Mouse (Mus musculus): Measurements from ENCODE around the gene Pde8b.
A peak's percentile ranks its signal among the peaks of the same experiment; 100 is the strongest.

Pde8b gene

DNA sequence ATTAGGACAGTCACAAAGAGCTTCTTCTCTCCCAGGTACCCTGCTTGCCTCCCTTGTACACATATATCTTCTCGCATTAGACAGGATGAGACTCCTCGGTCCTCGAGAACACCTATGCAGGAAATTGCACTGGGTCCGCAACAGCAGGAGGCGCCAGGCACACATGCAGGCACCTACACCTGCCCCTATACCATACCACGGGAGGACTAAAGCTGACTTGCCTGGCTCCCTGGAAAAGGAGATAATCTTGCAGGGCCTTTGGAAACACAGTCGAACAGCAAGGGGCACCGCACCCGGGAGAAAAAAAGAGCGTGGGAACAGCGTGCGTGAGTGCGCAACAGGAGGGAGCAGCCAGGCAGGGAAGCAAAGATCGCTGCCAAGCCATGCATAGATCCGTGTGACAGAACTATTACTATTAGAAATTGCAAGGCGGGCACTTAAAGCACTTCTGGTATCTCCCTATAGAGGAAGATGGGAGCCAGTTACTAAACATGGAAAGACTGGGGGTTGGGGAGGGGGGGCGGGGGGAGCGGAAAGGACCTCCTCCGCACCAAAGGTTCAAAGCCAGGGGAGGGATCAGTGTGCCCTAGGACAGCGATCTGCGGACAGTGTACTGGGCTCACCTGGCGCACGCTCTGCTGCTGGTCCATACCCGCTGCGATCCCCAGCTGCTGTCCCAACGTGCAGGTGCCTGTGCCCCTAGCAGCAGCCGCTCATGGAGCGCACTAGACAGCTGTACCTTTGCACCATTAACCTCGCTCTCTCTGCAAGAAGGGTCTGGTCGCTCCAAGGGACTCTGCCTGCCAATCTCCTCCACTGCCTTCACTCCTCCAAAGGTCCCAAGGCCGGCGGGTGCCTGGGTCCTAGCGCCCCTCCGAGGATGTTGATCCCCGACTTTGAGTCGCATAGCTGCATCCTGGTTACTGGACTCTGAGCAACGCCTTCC lies at the start of gene Pde8b:
Gene Pde8b (minus strand): TSS at position 826 of the 946 bp plus-strand sequence.
- peak; percentile 2 for DNase-seq (ENCODE audit: extremely low read depth, insufficient read length, low spot score)

DNA sequence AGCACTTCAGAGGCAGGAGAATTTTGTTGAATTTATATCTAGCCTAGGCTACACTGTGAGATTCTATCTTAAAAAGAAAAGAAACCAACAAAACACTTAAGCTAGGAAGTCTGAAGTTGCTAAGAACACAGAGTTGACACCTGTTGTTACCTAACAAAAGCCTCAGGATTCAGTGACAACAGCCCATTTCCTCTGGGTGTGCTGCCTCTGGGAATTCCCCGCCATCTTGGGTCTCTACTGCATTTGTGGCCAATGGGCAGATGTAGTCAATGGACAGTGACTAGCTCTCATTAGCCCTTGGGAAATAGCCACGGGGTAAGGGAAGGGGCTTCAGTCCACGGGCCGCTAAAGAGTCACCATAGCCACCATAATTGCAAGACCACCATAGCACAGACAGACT lies 41.8 kb upstream of the Pde8b start:
- DNase-seq (ENCODE audit: extremely low read depth, insufficient read length, low spot score), result no peak

DNA sequence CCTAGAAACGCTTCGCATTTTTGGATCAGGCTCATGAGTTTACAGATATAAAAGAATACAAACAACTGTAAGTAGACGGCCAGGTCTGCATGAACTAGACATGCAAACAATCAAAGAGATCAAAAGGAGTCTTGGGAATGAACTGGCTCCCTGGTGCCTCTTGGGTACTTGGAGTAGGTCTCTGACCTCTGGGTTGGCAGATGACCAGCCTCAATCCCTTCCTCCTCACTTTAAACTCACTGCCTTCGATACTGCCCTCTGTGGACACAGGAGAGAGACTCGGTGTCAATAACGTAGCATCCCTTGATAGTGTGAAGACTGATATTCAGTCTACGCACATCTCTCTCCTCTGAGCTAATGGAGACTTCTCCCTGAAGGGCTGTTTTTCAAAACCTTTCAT lies 37.9 kb upstream of the Pde8b start:
- DNase-seq (ENCODE audit: extremely low read depth, insufficient read length, low spot score), result no peak

DNA sequence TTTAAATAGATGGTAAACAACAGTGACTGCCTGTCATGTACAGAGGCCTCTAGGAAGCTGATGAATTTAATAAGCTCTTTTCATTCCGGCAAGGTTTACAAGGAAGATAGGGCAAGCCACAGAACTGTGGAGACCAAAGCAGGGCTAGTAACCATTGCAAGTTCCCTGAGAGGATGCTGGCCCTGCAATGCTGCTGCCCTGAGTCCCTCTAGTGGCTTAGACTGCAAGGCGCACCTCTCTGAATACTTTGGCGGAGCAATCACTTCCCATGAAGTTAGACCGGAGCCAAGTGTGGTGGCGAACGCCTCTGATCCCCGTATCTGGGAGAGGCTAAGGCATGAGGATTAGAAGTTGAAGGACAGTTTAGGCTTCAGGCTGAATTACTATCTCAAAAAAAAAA lies 36.9 kb upstream of the Pde8b start:
- peak; percentile 11 for DNase-seq (ENCODE audit: extremely low read depth, insufficient read length, low spot score)

DNA sequence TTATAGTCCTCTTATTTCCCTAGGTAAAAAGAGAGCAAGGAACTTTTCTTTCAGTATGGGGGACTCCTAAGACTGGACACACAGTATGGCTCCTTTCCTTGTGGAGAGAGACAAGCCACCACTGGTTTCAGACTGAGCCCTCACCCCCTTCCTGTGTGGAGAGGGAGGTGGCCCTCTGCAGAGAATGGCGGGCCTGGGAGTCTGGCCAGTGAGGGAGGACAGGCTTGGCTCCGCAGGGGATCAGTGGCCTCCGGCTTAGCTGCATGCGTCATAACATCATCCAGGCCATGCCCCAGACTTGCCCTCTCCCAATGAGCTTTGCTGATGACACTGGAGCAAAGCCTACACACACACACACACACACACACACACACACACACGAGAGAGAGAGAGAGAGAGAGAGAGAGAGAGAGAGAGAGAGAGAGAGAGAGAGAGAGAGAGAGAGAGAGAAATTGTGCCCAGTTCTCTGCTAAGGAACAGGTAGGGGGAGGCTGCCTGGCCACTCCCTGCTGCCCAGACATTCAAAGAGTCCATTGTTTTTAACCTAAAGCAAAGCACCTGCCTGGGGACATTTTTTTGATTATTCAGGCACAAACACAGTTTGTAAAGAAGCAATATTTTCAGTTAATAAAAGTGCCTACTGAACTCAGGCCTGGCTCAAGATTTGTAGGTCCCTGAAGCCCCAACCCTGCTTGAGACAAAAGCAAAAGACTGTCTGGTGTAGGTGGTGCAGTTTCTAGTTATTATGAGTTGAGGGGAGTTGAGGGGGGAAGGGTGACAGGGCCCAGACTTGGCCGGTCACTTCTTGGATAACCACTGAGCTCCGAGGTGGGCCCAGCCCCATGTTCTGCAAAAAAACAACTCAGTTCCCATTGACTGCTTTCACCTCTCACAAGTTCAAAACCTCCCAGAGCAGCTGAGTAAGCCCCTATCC lies 31.9 kb upstream of the Pde8b start:
- peak; percentile 42 for DNase-seq (ENCODE audit: extremely low read depth, insufficient read length, low spot score)

DNA sequence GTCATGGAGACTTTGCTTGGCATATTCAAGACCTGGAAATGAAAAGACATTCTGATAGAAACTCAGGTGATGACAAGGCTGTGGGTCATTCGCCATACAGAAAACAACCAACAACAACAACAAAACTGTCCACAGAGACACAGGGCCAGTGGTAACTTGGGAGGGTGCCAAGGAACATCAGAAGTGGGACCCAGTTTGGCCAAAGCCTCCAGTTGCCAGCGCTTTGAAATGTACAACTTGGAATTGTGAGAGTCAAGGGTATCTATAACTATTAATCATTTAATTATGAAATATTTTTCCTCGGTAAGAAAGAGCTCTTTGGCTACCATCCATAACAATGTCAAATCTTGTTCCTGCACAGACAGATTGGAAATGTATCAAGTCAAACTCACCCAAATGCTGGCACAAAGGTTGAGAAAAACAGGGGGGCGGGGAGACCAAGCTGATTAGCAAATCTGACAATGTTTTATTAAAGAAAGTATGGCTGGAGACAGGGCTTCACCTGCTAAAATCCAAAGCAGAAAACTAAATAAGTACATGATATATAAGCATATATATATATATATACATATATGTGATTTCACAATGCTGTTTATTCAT lies 28.4 kb upstream of the Pde8b start:
- no peak for DNase-seq (ENCODE audit: extremely low read depth, insufficient read length, low spot score)

DNA sequence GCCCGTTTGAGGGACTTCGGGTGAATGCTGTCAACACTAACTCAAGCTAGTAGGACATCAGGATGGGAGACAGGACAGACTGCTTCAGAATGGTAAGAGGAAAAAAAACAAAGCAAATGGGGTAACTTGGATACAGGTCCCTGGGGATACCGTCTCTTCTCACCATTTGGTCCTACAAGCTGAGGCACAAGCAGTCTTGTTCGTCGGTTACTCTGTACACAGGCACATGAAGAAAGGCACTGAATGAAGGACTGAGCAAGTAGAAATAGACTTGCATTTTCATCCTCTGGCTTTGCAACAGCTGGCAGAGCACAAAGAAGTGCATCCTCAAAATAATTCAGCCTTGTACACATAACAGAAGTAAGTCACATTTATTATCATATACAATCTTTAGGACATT lies 14.6 kb upstream of the Pde8b start:
- DNase-seq (ENCODE audit: extremely low read depth, insufficient read length, low spot score), result no peak

DNA sequence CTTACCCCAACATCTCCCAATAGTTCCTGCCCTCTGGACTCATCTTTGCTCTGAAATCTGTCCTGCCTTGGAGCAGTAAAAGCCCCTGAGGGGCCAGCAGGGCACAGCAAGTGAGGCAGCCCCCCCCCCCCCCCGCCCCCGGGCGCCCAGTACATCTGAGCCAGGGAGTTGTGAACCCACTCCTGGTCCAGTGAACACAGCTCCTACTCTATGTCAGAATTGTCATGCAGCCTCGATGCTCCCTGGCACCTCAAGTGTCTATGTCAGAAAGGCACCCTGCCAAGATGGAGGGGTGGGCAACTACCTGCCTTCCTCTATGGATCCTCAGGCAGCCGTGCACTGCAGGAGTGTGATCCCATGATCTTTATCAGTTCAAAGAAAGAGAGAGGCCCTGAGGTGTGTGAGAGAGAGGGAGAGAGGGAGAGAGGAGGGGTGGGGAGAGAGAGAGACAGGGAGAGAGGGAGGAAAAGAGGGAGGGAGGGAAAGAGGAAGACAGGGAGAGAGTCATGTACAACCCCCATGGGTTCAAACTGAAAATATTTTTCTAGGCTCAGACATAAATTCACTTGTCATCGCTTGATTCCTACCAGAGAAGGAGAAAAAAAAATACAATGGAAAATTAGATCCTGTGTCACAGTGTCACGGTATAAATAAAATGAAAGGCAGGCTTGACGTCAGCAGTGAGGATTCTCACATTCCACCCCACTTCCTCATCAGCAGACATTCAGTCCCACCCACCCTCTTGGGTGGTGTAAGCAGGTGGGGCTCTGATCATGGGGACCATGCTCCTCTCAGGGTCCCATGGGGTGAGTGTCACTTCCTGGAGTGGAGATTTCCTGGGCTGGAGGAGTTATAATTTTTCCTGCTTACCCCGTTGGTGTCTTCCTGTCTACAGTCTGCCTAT lies 11.0 kb upstream of the Pde8b start:
- no peak for DNase-seq (ENCODE audit: extremely low read depth, insufficient read length, low spot score)

DNA sequence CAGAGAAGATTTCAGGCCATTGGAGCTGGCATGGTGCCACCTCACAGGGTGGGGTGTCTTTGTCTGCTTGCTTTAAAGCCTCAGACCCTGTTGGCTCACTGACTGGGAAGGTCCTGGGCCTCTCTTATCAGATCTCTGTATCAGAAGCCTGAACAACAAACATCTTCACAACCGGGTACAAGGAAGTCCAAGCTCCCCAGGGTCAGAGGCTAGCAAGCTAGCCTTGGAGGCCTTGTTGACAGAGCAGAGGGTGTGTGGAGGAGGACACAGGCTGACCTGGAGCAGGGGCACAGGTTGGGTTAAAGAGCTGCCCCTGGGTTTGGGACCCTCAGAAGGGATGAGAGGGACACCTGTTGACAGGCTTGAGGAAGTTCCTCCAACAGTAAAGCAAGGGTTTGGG lies 10.3 kb upstream of the Pde8b start:
- no peak for DNase-seq (ENCODE audit: extremely low read depth, insufficient read length, low spot score)

DNA sequence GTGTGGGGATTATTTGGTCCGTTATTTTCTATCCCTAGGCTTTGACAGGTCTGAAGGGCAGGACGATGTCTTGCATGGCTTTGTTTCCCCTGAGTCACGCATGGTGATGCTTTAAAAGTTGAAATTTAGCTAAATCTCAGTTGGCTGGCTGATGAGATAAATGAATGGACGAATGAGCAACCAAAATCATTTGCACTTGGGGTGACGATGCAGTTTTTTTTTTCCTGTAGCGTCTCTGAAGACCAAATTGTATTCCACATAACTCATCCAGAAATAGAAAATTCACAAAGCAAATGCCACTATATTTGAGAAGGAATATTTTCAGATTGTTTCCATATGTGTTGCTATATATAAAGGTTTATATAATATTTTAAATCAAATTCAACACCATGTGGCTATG lies 6.9 kb upstream of the Pde8b start:
- DNase-seq (ENCODE audit: extremely low read depth, insufficient read length, low spot score), result no peak

DNA sequence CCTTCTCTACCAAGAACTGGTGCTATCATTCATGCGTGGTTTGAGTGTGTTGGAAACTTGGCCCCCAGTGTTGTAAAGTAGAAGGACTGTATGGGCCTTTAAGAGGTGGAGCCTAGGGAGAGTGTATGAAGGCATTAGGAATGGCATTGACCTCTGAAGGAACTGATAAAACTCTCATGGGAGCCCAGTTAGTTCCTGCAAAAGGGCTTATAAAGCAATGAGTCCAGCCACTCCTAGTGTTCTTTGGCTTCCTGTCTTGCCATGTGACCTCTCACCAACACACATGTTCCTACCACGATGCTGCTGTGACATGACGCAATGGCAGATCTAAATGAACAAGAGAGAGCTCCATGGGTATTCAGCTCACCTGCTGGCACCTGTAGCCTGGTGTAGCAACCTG lies 4.9 kb upstream of the Pde8b start:
- DNase-seq (ENCODE audit: extremely low read depth, insufficient read length, low spot score), result no peak

DNA sequence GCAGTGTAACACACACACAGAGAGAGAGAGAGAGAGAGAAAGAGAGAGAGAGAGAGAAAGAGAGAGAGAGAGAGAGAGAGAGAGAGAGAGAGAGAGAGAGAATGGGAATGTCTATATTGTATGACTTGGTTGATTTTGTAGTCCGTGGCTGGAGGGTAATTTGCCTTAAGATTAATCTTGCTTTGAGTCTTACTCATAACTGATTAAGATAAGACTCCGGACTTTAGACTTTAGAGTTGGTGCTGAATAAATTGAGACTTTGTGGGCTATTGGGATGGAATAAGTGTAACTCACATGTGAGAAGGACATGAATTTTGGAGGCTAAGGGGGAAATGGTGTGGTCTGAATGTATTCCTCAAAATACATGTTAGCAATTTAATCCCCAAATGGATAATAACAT lies 7.1 kb downstream of the Pde8b start:
- DNase-seq (ENCODE audit: extremely low read depth, insufficient read length, low spot score), result no peak

DNA sequence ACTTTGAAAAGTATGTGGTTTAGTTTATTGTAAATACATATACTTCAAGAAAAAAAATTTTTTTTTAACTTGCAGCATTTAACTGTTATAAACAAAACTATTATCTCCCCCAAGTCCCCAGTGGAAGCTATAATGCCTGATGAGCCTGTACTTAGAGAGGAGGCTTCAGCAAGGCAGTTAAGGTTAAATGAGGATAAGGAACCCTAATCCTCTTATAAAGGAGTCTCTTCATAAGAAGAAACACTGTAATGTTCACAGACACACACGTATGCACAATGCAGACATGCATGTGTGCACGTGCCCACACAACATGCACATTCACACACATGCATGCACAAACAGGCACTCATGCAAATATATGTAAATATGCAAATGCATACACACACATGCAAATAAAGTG lies 12.6 kb downstream of the Pde8b start:
- DNase-seq (ENCODE audit: extremely low read depth, insufficient read length, low spot score), result no peak

DNA sequence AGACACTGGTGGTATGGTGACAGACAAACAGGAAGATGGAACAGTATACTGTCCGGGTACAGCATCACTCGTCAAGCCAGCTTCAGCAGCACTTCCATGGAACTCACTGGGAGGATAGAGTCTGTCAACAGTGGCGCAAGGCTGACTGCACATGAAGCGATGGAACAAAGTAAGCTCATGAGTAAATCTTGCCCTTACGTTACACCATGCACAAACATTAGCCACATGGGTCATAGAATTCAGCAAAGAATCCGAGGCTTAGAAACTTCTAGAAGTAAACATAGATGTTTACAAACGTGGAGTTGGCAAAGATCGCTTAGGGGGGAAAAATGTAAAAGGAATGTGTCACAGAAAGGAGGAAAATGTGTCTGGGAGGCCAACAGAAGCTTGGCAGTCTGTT lies 14.9 kb downstream of the Pde8b start:
- DNase-seq (ENCODE audit: extremely low read depth, insufficient read length, low spot score), result no peak

DNA sequence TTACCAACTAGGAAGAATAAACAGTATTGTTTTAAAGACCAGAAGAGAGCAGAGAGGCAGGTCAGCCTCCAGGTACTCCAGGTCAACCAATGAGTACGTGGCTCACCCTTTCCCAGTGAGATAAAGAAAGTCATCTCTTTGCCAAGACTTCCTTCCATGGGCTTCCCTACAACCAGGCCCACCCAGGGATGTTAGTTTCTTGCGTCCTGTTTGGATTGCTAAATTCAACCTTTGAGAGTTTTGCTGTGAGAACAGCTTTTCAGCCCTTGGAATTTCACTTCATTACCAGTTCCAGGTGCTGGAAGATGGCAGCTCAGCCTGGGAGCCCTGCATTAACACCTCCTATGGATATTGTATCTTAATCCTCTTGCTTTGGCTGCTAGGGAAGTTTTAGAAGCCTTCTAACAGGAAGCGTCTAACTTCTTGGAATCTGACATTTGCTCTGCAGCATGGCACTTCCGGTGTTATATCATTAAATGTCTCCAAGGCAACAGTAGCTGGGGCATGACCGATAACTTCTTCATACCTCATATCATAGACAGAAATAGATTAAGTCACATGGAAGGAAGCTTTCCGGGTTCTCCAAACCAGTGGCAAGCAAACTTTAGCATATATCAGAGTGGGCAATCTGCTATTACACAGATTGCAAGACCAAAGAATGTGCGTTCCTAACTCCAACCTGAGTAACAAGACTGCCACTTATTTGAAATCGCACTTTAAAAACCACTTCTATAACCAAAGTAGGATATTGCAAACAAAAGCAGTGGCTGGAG lies 18.6 kb downstream of the Pde8b start:
- no peak for DNase-seq (ENCODE audit: extremely low read depth, insufficient read length, low spot score)

DNA sequence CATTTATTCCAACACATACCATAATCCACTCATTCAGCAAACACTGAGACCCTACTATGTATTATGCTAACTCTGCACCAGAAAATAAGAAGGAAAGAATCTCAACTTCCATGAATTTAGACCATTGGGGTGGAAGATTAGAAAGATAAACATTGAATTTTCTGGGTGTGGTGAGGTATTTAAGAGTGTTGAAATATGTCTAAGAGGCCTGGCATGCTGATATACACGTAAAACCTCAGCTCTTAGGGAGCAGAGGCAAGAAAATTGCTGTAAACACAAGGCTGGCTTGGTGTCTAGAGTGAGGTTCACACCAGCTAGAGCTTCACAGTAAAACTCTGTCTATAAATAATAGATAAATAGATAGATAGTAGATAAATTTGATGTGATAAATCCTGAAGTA lies 19.8 kb downstream of the Pde8b start:
- DNase-seq (ENCODE audit: extremely low read depth, insufficient read length, low spot score), result no peak

DNA sequence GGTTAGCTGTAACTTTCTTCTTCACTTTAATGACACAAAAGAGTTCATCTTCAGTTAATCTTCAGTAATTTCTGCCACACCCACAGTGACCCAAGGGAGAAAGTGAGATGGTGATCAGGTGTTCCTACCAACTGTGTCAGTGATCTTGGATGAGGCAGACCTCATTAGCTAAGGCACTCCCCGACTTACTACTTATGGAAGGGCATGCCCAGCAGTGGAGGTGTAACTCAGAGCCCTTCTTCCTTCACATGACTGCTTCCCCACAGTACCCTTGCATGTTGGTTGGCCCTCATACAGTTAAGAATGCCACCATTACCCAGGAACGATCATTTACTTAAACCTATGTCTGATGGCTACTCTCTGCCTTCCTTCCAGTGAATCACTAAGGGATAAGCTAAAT lies 25.6 kb downstream of the Pde8b start:
- no peak for DNase-seq (ENCODE audit: extremely low read depth, insufficient read length, low spot score)

DNA sequence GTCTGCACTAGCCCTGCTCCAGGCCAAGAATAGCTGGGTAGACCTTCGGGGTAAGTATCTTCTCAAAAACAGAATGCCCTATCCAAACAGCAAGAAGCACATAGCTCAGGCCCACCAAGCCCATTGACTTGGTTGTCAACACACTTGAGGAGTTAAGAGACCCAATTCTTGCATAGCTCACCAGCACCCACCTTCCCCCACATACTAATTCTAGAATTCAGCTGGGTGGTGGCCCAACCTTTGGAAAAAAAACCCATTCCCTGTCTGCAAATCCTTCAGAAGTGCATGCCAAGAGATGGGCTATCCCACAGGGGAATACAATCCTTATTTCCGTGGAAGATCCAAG lies 26.7 kb downstream of the Pde8b start:
- no peak for DNase-seq (ENCODE audit: extremely low read depth, insufficient read length, low spot score)

DNA sequence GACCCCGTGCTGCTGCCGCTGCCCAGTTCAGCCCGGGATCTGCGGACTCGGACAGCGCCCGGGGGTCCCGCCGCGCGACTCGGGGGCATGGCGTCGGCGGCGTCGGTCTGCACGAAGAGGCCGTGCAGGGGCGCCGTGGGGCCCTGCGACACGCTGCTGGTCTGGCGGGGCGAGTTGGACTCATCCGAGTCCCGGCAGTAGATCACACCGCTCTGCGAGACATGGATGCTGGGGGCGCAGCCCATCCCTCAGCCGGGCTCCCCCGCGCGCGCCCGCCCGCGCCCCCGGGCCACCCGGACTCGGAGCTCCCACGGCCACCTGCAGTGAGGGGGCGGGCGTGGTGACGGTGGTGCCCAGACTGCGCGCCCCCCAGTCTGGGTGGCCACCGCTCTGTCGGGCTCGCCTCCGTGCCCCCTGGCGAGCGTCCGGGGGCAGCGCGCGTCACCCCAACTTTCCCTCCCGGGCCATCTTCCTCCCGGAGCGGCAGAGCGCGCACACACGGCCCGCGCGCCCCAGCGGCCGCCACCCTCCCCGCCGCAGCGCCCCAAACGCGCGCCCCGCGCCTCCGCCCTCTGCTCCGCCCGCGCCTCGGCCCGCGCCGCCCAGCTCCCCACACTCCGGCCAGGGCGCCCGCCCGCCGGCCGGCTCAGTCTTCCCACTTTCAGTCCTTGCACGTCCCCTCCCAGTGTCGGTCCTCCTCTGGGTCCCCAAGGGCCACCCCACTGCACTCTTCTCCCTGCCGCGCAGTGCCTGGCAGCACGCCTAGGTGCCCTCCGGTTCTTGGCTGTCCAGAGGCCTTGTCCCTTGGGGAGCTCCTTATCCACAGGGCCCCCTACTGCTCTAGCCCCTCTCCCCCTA lies 27.3 kb downstream of the Pde8b start:
- no peak for DNase-seq (ENCODE audit: extremely low read depth, insufficient read length, low spot score)

All from 3134 (cell line).